Mouse (Mus musculus) layer of hippocampus, adult 2 months (tissue): ENCODE measurements around the gene Siva1. TPM values are rescaled to one million over a fixed set of nuclear protein-coding genes. Genes with fewer than 3 reads are reported as not detected.

ENCODE experiments used
- DNase-seq, 2 experiments: peaks; one replicate each; pipeline ENCODE4 v3.0.0; 2022; ENCODE audit warnings: low spot score in 2 of 2
- H3K27ac ChIP-seq: fragments of 200-600 bp; 2 replicates; pipeline ENCODE4 v1.8.1; 2022
- H3K4me3 ChIP-seq: fragments of 200-600 bp; 2 replicates; pipeline ENCODE4 v1.8.1; 2022; ENCODE audit warnings: mild to moderate bottlenecking
- CTCF ChIP-seq: fragments of 200-600 bp; conservative IDR thresholded peaks from 2 replicates; pipeline ENCODE4 v1.8.1; 2022; ENCODE audit warnings: antibody characterized with exemption, mild to moderate bottlenecking, moderate library complexity
- microRNA-seq, 2 experiments: library from miRNA; unstranded; fragments of <30 nt; microRNA quantifications; one replicate each; pipeline ENCODE4 v1.2.0; 2021
- total RNA-seq, 2 experiments: library from RNA; stranded (reverse); gene quantifications; 2 replicates each; pipeline ENCODE4 v1.2.3; 2021

Gene Siva1
- total RNA-seq, 2 experiments from 2014 or later = 19.6 to 20.1 TPM

GRCm38 (mm10) chr12:112677943-112678554, 33.6 kb downstream of the Siva1 start:
- no peak overlapping the region for H3K27ac ChIP-seq
- peak overlapping the region; percentile 62 for H3K4me3 ChIP-seq
- no peak for DNase-seq
- peak; percentile 34 for TF ChIP-seq CTCF

GRCm38 (mm10) chr12:112678555-112679026, 34.1 kb downstream of the Siva1 start, which contains the start of gene Zbtb42:
Gene Zbtb42 (plus strand): TSS chr12:112678828.
- TF ChIP-seq CTCF = no peak
- no peak for DNase-seq
- Histone ChIP-seq H3K4me3 (peak within 1 kb of the TSS; percentile 62), H3K27ac (no peak within 1 kb of the TSS)

GRCm38 (mm10) chr12:112679027-112679996, 34.8 kb downstream of the Siva1 start:
- H3K27ac ChIP-seq = no peak overlapping the region
- DNase-seq = no peak
- TF ChIP-seq CTCF = no peak; the same call in 1 of the 2 replicates
- peak overlapping the region; percentile 62 for H3K4me3 ChIP-seq

- no peak overlapping the region for H3K27ac ChIP-seq
- DNase-seq = peak in 1 of 2 experiments; percentile 51
- TF ChIP-seq CTCF = no peak
- H3K4me3 ChIP-seq = no peak overlapping the region
Measured at GRCm38 (mm10) chr12:112683351-112683750, 38.9 kb downstream of the Siva1 start.

- TF ChIP-seq CTCF = no peak
- no peak for DNase-seq
- Histone ChIP-seq H3K4me3 (no peak overlapping the region), H3K27ac (no peak overlapping the region)
Measured at GRCm38 (mm10) chr12:112688458-112688857, 44.0 kb downstream of the Siva1 start.

GRCm38 (mm10) chr12:112693185-112694126, 49.0 kb downstream of the Siva1 start:
- peak overlapping the region; percentile 99 for H3K4me3 ChIP-seq

GRCm38 (mm10) chr12:112694127-112694475, 49.6 kb downstream of the Siva1 start:
- H3K27ac ChIP-seq = peak overlapping the region; percentile 97
- peak overlapping the region; percentile 99 for H3K4me3 ChIP-seq
- DNase-seq = no peak
- TF ChIP-seq CTCF = no peak

More at GRCm38 (mm10) chr12:112693185-112694126, 49.0 kb downstream of the Siva1 start:
- peak overlapping the region; percentile 97 for H3K27ac ChIP-seq
- no peak for TF ChIP-seq CTCF
- DNase-seq = peak; percentile 93 to 98

GRCm38 (mm10) chr12:112696806-112697425, 52.4 kb downstream of the Siva1 start:
- no peak overlapping the region for H3K4me3 ChIP-seq
- H3K27ac ChIP-seq = no peak overlapping the region
- DNase-seq = no peak
- no peak for TF ChIP-seq CTCF

Small RNA genes within 50 kb of the gene (microRNA-seq; reads per million reads assigned to microRNA genes)
- 0.92 to 1.9 reads per million in 2 experiments for gene Mir6939

Other genes with a start within 250 kb of the Siva1 start
- under 1 TPM; 0.13 to 0.25 TPM for gene A530016L24Rik, start 155.2 kb upstream of the Siva1 start, total RNA-seq
- gene Tmem179, start 127.9 kb upstream of the Siva1 start, total RNA-seq = 100 to 1,000 TPM; 116 to 121 TPM
- 100 to 1,000 TPM; 131 to 138 TPM for gene Inf2, start 55.9 kb upstream of the Siva1 start, total RNA-seq
- 10 to 100 TPM; 10.1 to 10.6 TPM for gene Adssl1, start 24.6 kb upstream of the Siva1 start, total RNA-seq
- 100 to 1,000 TPM; 152 to 160 TPM for gene Akt1, start 30.2 kb downstream of the Siva1 start, total RNA-seq
- under 1 TPM; 0.44 to 0.52 TPM for gene Zbtb42, start 34.1 kb downstream of the Siva1 start, total RNA-seq
- gene Cep170b, start 75.8 kb downstream of the Siva1 start, total RNA-seq = 100 to 1,000 TPM; 194 to 210 TPM
- 1 to 10 TPM; 8.6 to 9.7 TPM for gene Pld4, start 116.0 kb downstream of the Siva1 start, total RNA-seq
- gene Ahnak2, start 158.0 kb downstream of the Siva1 start, total RNA-seq = 1 to 10 TPM; 3.3 to 3.5 TPM
- 10 to 100 TPM; 12.8 to 13.2 TPM for gene Clba1, start 164.3 kb downstream of the Siva1 start, total RNA-seq
- 10 to 100 TPM in 1 of 2 experiments, 1 to 10 TPM in 1; 7.1 to 10.8 TPM for gene Cdca4, start 184.7 kb downstream of the Siva1 start, total RNA-seq
- gene Gpr132, start 223.5 kb downstream of the Siva1 start, total RNA-seq = not detected